Mouse (Mus musculus) CD8-positive naive resting alpha-beta T cell, adult 57 days (primary cell): ENCODE results near the gene Fbxl19. TPM values are rescaled to one million over a fixed set of nuclear protein-coding genes. Genes with fewer than 3 reads are reported as not detected.

ENCODE experiments used
- total RNA-seq: library from RNA; stranded (reverse); gene quantifications from one replicate; pipeline ENCODE4 v1.2.4, GENCODE M21; 2023

Gene Fbxl19
- total RNA-seq: 4.6 TPM

GRCm38 (mm10) chr7:127744366-127745045 is at the start of gene Fbxl19:
TSS of gene Fbxl19 (plus strand) at chr7:127744543.

GRCm38 (mm10) chr7:127708207-127709078 is 35.9 kb upstream of the Fbxl19 start, which contains the start of gene Bcl7c:
TSS of gene Bcl7c (minus strand) at chr7:127708933.

GRCm38 (mm10) chr7:127712461-127713385 is 31.6 kb upstream of the Fbxl19 start, which contains the start of gene Ctf1:
TSS of gene Ctf1 (plus strand) at chr7:127712736.

GRCm38 (mm10) chr7:127732066-127732465 is 12.3 kb upstream of the Fbxl19 start, which contains the start of gene Ctf2:
TSS of gene Ctf2 (minus strand) at chr7:127732166.

GRCm38 (mm10) chr7:127769651-127770038 is 25.3 kb downstream of the Fbxl19 start, which contains the start of gene Orai3:
TSS of gene Orai3 (plus strand) at chr7:127769815.

GRCm38 (mm10) chr7:127776426-127776825 is 32.1 kb downstream of the Fbxl19 start, which contains the start of gene Setd1a:
TSS of gene Setd1a (plus strand) at chr7:127776670.

GRCm38 (mm10) chr7:127785308-127785707 is 41.0 kb downstream of the Fbxl19 start, which contains the start of gene Gm49388:
TSS of gene Gm49388 (plus strand) at chr7:127785608.

GRCm38 (mm10) chr7:127800435-127801009 is 56.2 kb downstream of the Fbxl19 start, which contains the start of gene Hsd3b7:
TSS of gene Hsd3b7 (plus strand) at chr7:127800604.

Other genes with a start within 250 kb of the Fbxl19 start
- gene Srcap, start 232.6 kb upstream of the Fbxl19 start, total RNA-seq: 197 TPM
- 42.5 TPM for gene Gm42715, start 225.0 kb upstream of the Fbxl19 start, total RNA-seq
- 4.4 TPM for gene Tmem265, start 183.2 kb upstream of the Fbxl19 start, total RNA-seq
- gene Phkg2, start 171.2 kb upstream of the Fbxl19 start, total RNA-seq: 149 TPM
- gene Ccdc189, start 155.9 kb upstream of the Fbxl19 start, total RNA-seq: not detected
- 117 TPM for gene Rnf40, start 155.8 kb upstream of the Fbxl19 start, total RNA-seq
- 1.9 TPM for gene Zfp629, start 128.7 kb upstream of the Fbxl19 start, total RNA-seq
- gene Bcl7c, start 35.6 kb upstream of the Fbxl19 start, total RNA-seq: 25.3 TPM
- gene Ctf1, start 31.8 kb upstream of the Fbxl19 start, total RNA-seq: not detected
- gene Ctf2, start 12.4 kb upstream of the Fbxl19 start, total RNA-seq: not detected
- 13.8 TPM for gene Orai3, start 25.3 kb downstream of the Fbxl19 start, total RNA-seq
- 73.7 TPM for gene Setd1a, start 32.1 kb downstream of the Fbxl19 start, total RNA-seq
- gene Gm49388, start 41.1 kb downstream of the Fbxl19 start, total RNA-seq: not detected
- gene Hsd3b7, start 56.1 kb downstream of the Fbxl19 start, total RNA-seq: 3.0 TPM
- gene Stx4a, start 79.8 kb downstream of the Fbxl19 start, total RNA-seq: 110 TPM
- not detected for gene Stx1b, start 80.0 kb downstream of the Fbxl19 start, total RNA-seq
- gene Zfp646, start 131.7 kb downstream of the Fbxl19 start, total RNA-seq: 87.3 TPM
- 23.2 TPM for gene Zfp668, start 132.3 kb downstream of the Fbxl19 start, total RNA-seq
- 0.24 TPM for gene Prss53, start 146.4 kb downstream of the Fbxl19 start, total RNA-seq
- gene Gm21974, start 150.9 kb downstream of the Fbxl19 start, total RNA-seq: not detected
- gene Vkorc1, start 151.1 kb downstream of the Fbxl19 start, total RNA-seq: 13.8 TPM
- gene Bckdk, start 159.5 kb downstream of the Fbxl19 start, total RNA-seq: 22.0 TPM
- 41.4 TPM for gene Kat8, start 168.0 kb downstream of the Fbxl19 start, total RNA-seq
- not detected for gene Prss8, start 185.6 kb downstream of the Fbxl19 start, total RNA-seq
- gene Prss36, start 202.2 kb downstream of the Fbxl19 start, total RNA-seq: 1.0 TPM
- 801 TPM for gene Fus, start 222.9 kb downstream of the Fbxl19 start, total RNA-seq
- 44.5 TPM for gene Pycard, start 249.3 kb downstream of the Fbxl19 start, total RNA-seq